Mouse (Mus musculus): ENCODE results near the gene Ldb2.

Gene Ldb2

DNA sequence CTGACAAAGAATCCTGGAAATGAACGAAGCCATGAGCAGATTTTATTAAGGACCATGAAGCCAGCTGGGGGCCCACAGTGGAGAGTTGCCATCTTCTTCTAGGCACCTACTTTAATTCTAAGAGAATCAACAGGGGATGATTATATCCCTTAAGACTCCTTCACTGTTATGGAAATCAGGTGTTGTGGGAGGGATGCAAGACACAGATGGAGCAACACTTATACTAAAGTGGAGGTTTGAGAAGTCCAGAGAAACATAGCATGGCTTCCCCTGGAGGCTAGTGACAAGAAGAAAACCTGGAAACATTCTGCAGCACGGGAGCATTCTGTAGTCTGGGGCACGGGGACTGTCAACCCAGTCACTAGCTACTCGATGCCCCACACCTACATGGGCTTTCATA lies 85.0 kb downstream of the Ldb2 start:
- no peak for DNase-seq

DNA sequence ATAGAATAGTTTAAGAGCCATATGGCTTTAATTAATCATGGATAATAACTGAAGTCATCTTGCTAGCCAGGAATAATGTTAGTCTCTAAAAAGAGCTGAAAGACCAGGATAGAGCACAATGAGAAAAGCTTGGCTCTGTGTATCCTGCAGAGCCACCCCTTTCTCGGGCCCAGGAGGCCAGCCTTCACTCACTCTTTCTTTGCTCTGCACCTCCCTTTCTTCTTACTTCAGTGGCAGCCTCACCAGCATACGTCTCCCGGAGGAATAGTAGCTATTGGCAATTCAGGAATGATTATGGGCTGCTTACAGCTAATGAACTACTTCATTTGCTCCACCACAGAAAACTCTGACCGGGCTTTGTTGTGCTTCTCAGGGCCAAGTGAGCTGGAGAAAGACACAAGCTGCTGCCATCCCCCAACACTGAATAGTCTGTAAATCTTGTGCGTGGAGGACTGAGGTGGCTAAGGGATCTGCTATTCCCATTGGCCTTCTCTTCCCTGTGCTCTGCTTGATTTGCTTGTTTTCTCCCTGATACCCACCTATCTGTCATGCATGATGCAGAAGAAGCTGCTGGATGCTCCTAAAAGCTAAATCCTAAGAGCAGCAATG lies 86.2 kb downstream of the Ldb2 start:
- no peak for DNase-seq

DNA sequence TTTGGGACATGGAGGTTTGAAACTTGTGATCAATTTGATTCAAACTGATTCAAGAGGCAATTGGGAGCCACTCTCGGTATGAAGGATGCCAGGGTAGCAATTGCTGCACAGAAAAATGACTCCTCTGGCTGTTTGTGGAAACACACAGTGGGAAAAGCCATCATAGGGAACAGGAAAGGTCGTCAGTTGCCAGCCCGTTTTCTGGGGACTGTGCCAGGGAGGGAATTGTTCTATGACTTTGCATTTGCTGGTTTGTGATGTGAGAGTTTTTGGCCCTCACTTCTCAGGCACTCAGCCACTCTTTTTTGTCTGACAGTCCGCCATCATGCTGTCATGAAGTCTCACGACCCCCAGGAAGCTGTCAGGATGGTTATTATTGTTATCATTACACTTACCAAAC lies 88.3 kb downstream of the Ldb2 start:
- DNase-seq, result peak in 1 of 2 experiments; percentile 52

DNA sequence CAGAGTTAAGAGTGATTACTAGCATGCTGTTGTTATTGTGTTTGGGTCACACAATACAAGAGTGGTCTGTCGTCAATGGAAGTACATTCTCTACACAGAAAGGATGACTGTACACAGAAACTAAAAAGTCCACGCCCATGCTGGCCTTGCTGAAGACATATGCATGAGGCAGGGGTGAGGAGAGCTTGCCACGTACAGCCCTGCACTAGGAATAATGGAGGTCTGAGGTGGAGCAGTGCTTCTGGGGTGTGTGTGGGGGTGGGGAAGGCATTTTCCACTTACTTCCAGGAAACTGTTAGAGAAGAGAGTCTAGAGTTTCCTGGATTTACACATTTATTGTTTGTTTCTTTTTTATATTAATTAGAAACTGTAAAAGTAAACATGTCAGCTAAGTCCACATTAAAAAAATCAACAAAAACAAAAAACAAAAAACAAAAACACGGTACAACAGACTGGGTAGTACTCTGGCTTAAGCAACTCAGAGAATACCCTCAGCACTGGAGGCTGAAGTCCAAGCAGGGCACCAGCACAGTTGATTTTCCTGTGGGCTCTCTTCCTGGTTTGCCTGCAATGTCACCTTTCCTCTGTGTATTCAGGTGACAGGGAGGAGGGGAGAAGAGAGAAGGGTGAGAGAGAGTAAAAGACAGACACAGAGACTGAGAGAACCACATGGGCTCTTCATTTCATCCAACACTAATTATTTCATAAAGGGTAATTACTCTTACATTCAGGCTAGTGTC lies 89.2 kb downstream of the Ldb2 start:
- no peak for DNase-seq

DNA sequence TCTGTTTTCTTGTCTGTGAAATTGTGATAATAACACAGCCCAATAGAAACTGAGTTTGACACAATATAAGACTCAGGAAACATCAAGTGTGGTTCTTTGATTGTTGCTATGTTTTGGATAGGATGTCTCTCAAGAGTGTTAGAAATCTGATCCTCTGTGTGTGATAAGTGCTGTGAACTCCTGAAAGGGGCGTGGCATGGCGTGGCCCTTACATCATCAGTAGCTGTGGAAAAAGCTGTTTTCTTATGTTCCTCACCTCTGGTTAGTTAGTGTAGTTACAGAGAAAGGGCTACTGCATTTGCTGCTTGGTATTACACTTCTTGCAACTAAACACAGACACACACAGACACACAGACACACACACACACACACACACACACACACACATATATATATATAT lies 90.2 kb downstream of the Ldb2 start:
- no peak for DNase-seq

GRCm38 (mm10) chr5:44707946-44708345 lies 91.5 kb downstream of the Ldb2 start:
- no peak for DNase-seq

DNA sequence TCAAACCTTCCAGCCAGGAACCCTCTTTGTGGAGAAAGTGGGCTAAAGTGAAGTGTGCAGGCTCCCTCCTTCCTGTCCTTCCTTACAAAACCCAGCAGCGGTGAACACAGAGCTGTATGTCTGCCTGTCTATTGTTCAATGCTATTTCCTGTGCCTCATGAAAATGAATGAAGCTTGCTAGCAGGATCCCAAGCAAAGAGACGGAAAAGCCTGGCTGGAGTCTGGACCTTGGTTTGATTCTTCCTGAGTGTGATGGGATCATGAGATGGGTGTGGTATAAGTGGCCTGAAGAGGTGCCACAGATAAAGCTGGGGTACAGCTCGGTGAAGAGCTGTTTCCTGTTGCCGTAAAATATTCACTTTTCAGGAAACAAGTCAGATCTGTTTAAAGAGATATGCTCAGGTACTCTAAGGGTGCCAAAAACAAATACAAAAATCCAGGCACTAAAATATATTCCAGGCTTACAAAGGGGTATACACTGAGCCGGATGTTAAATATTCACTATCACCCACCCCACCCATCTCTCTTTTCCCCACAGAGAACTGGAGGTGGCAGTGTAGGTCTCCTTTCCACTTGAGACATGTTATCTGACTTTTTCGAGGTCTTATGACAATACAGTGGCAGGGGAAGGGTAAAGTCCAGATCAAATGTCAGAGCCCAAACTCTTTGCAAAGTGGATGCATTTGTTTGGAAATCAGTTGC lies 92.3 kb downstream of the Ldb2 start:
- DNase-seq, result peak in 1 of 2 experiments; percentile 24

DNA sequence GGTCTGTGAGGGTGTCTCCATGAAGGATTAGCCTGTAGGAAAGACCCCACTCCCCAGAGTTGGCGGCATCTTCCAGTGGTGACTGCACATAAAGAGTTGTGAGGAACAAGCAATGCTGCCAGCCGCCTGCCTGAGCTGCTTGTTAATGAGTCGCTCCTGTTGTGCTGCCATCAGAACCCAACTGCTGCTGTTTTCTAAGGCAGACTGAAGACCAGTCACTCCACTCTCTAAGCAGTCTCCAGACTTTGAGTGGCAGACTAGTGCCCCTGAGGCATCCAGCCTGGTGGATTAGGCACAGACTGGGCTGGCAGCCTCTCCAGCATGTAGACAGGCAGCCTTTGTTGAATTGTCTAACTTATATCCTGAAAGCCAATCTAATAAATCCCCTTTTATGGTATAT lies 101.5 kb downstream of the Ldb2 start:
- DNase-seq, result no peak

DNA sequence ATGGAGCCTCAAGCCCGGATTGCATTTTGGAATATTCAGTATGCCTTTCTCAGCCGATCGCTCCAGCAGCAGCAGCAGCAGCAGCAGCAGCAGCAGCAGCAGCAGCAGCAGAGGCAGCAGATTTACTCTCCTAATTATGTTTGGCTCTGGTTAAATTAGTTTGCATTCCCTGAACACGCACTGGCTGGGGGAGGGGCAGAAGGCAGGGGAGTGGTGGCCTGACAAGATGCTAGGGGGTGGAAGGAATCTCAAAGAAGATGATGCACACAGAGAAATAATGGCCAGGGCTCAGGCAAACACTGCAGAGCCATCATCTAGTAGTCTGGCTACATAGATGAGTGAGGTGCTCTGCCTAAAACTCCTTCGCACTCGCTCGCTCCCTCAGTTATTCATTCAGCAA lies 102.9 kb downstream of the Ldb2 start:
- DNase-seq, result peak; percentile 36 to 47

DNA sequence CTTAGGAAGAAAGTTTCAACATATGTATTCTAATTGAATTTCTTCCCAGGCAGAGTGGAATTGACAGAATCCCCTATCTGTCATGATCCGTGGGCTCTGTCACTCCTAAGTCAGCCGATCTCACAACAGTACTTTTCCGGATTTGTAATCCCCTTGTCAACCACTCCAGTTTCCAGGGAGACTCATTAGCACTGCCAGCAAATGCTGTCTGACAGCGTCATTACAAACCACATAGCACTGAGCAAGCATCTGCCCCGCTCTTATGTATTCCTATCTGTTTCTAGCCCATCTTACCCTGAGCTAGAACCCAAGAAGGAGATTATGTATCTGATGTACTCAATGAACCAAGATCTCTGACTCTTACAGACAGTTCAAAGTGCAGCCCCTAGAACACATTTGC lies 105.8 kb downstream of the Ldb2 start:
- no peak for DNase-seq

DNA sequence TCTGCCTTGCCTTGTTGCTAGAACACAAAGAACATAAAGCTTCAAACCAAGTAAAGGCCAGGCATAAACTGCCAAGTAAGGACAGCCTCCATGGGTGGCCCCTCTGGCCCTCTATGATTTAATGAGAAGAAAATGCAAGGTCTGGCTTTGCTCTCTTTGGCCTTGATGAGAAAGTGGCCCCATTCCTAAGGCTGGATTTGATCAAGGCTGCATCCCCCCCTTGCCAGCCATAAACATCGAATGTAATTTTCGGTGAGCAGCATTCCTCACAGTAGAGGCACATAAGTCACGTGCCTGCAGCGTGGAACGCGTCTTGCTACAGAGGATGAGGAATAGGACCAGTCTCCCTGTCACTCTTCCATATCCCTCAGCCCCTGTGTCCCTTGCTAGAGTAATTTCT lies 113.1 kb downstream of the Ldb2 start:
- DNase-seq, result no peak

- DNase-seq, result no peak
Measured at GRCm38 (mm10) chr5:44681054-44681638, 118.3 kb downstream of the Ldb2 start.

GRCm38 (mm10) chr5:44677814-44678213 lies 121.7 kb downstream of the Ldb2 start:
- DNase-seq, result peak in 1 of 2 experiments; percentile 49

DNA sequence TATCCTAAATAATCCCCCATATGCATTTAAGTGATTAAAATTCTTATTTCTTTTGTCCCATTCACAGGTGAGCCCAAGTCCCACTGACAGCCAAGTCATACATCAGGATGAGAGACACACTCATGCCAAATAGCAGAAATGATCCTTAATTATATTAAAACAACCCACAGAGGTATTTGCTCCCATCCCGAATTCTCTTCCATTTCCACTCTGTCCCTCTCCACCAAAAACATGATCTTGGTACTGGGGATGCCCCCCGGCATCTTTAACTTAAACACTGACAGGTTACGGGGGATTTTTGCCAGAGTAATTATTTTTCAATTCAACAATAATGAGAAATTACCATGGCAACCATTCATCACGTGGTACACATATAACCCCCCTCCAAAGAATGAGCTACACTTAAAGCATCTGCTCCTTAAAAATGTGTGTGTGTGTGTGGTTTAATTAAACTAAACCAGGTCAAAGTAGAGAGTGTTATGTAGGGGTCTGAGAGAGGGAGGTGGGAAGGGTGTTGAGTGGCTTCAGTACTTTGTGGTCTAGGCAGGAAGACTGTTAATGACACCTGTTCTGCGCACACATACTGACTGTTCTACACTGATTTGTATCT lies 123.2 kb downstream of the Ldb2 start:
- DNase-seq, result no peak

DNA sequence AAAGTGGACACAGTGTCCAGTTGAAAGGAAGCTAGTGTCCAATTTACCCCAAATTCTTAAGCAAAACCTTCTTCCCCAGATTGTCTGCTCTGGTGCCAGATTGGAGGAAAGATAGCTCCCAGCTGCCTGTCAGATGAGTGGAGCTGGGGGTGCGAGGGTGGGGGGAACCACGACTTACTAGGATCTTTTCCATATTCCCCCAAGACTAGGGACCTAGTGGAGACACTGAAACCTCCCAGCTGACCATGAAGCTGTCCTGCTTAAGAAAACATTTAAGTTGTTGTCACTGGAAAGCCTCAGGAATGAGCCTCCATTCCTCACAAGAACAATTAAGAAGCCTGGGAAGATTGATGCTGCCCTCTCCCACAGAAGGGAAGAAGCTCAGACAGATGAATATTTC lies 129.1 kb downstream of the Ldb2 start:
- peak; percentile 75 to 80 for DNase-seq

- DNase-seq, result no peak
Measured at GRCm38 (mm10) chr5:44667907-44668306, 131.6 kb downstream of the Ldb2 start.

GRCm38 (mm10) chr5:44667383-44667782 lies 132.1 kb downstream of the Ldb2 start:
- DNase-seq, result no peak

DNA sequence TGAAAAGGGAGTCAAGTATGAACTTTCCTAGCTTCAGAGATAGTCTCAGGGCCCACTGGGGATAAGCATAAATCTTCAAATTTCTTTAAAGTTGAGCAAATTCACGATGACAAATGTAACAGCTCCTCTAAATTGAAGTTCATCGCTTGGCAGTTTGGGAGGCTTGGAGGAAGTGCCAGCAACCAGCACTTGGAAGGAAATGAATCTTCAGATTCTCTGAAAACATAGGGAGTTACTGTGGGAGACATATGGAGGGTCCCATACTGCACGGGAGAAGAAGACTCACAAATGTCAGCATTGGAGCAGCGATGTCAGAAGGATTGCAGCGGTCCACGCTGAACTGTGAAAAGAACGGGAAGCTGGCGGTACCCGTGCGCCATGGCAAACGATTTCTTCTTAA lies 139.8 kb downstream of the Ldb2 start:
- no peak for DNase-seq

DNA sequence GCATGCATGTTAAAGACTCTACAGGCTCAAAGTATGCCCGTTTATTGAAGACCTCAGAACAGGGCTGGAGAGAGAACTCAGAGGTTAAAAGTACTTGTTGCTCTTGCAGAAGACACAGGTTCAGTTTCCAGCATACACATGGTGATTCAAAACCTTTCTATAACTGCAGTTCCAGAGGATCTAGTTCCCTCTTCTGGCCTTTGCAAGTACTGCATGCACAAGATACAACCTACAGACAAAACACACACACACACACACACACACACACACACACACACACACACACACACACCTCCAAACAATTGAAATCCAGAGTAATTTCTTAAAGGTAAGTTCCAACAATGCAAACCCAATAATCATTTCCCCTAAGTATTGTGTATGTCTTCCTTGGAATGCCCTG lies 142.8 kb downstream of the Ldb2 start:
- DNase-seq, result no peak

- DNase-seq, result no peak
Measured at GRCm38 (mm10) chr5:44654403-44654802, 145.1 kb downstream of the Ldb2 start.

DNA sequence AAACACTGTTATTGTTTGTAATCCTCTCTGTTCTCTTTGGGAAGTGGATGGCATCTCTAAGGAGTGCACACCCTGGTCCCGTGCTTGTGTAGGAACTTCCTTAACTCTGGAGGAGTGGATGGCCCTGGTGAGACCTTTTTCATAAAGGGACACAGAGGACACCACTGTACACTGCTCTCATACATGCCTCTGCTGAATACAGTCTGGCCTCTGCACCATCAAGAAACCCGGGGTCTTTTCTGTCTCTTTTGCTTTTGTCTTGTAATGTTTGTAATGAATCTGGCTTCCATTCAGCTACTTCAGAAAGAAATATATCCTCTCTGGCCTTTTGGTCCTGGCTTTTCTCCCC lies 152.7 kb downstream of the Ldb2 start:
- no peak for DNase-seq

GRCm38 (mm10) chr5:44645952-44646841 lies 153.3 kb downstream of the Ldb2 start:
- DNase-seq, result no peak
